8 mouse cellular contexts compared by ENCODE assay signal in genomic region chr9:44288076-44288958, GRCm38 (mm10). TPM values are rescaled to one million over a fixed set of nuclear protein-coding genes. Genes with fewer than 3 reads are reported as not detected.
DNase-seq lines count a peak whose midpoint lies in the region; ATAC-seq lines count a peak whose summit lies in the region.

Gene Abcg4, minus strand, starts transcription at chr9:44288615.

- H3K9me3 ChIP-seq in heart, embryonic 13.5 days = no peaks in the 10 kb centered on the region
- H3K9me3 ChIP-seq in megakaryocyte, embryonic 14.5 days = peaks cover 16% of the 10 kb centered on the region

- 2% methylated on average over 38 of the region's 38 CpGs for WGBS in heart, embryonic 13.5 days

- H3K4me1 ChIP-seq in heart, embryonic 13.5 days = peaks cover 29% of the 10 kb centered on the region
- H3K4me1 ChIP-seq in megakaryocyte, embryonic 14.5 days = peaks cover 40% of the 10 kb centered on the region

- H3K4me3 ChIP-seq in heart, embryonic 13.5 days = peak within 1 kb of the TSS; percentile 78
- H3K4me3 ChIP-seq in megakaryocyte, embryonic 14.5 days (replicated peaks) = peak within 1 kb of the TSS; percentile 89

- peak; percentile 54 for ATAC-seq in common myeloid progenitor, adult 5-6 weeks (replicated peaks; ENCODE audit: low read depth, poor library complexity, severe bottlenecking)
- peak; percentile 59; the same call in 1 of the 2 replicates for ATAC-seq in heart, embryonic 13.5 days (ENCODE audit: extremely low read depth, insufficient number of reproducible peaks, low FRiP score, low TSS enrichment)

- peak within 1 kb of the TSS; percentile 97 for H3K4me2 ChIP-seq in heart, embryonic 13.5 days

- DNase-seq in CD4-positive, CD25-positive, alpha-beta regulatory T cell, adult 2 months (ENCODE audit: low read depth, low spot score) = peak; percentile 41
- DNase-seq in ZHBTc4 (ENCODE audit: low read depth, low spot score) = peak; percentile 49
- DNase-seq in layer of hippocampus, postnatal 10 days (ENCODE audit: low spot score in 2 of 2) = peak in 1 of 2 experiments; percentile 67
- DNase-seq in spleen, adult 12 weeks (ENCODE audit: low spot score) = peak; percentile 67
- DNase-seq in thymus, postnatal 0 days (ENCODE audit: low spot score) = no peak

- peaks cover 44% of the 10 kb centered on the region for H3K27me3 ChIP-seq in heart, embryonic 13.5 days (replicated peaks)
- peaks cover 52% of the 10 kb centered on the region for H3K27me3 ChIP-seq in megakaryocyte, embryonic 14.5 days (replicated peaks)

- H3K27ac ChIP-seq in heart, embryonic 13.5 days (replicated peaks) = peak within 1 kb of the TSS; percentile 55

- peaks cover 35% of the 10 kb centered on the region for H3K36me3 ChIP-seq in heart, embryonic 13.5 days
- H3K36me3 ChIP-seq in megakaryocyte, embryonic 14.5 days (replicated peaks; ENCODE audit: low read length) = peaks cover 43% of the 10 kb centered on the region

- H3K9ac ChIP-seq in heart, embryonic 13.5 days = peak within 1 kb of the TSS; percentile 86

RNA-seq across cellular contexts. Expression of gene Abcg4, which starts in this region (rescaled TPM):
- 4.2 and 4.8 TPM in 2 replicates for total RNA-seq in common myeloid progenitor, adult 5-6 weeks (2017)
- polyA plus RNA-seq in heart, embryonic 13.5 days (2015; fragmentation: Nextera tagmentation; extraction: Ambion mirVana) = 2.1 and 3.5 TPM in 2 replicates
- total RNA-seq in layer of hippocampus, postnatal 10 days (2021) = 10 to 100 TPM; 73.5 to 76.2 TPM
- 0.19 TPM in 1 of 2 replicates, not detected in the other for polyA plus RNA-seq in megakaryocyte, embryonic 14.5 days (2012; ENCODE audit: insufficient read depth, low replicate concordance)
- polyA plus RNA-seq in thymus, postnatal 0 days (2015; fragmentation: Nextera tagmentation; extraction: Ambion mirVana) = 0.09 and 0.12 TPM in 2 replicates

Comparison
In these comparisons a context has a peak if more than half of its experiments do, and no peak if none do; other contexts are left out.
1. RNA of gene Abcg4 (total RNA-seq): 73.5 to 76.2 TPM in layer of hippocampus, postnatal 10 days; 4.2 to 4.8 TPM in common myeloid progenitor, adult 5-6 weeks; every median in the first group is over 10 times any median in the second.